Mouse (Mus musculus) T-cell, adult 2 months (primary cell): ENCODE data around the gene Pklr.
"Not testable (repeated sequence)": the region's sequence is repeated elsewhere in the genome, so short reads cannot be mapped to it uniquely, and the experiment has no call there.

Experiments used
- DNase-seq: peaks from one replicate; pipeline ENCODE4 v3.0.0; 2022; ENCODE audit warnings: low spot score

Gene Pklr

GRCm38 (mm10) chr3:89124241-89124640 lies 11.7 kb upstream of the Pklr start:
- no peak for DNase-seq

DNA sequence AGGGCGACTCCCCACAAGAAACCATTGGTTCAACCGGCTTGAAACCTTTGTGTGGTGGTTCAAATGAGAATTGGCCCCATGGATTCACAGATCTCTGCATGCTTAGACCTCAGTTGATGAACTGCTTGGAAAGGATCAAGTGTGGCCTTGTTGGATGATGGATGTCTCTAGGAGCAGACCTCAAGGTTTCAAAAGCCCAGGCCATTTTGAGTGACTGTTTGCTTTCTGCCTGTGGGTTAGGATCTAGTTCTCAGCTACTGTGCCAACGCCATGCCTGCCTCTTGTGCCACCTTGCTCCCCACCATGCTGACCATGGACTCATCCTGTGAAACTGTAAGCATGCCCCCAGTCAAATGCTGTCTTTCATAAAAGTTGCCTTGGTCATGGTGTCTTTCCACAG lies 10.0 kb upstream of the Pklr start:
- no peak for DNase-seq

GRCm38 (mm10) chr3:89129908-89130307 lies 6.0 kb upstream of the Pklr start:
- DNase-seq, result no peak

- DNase-seq, result no peak
Observed at GRCm38 (mm10) chr3:89131816-89132215, 4.1 kb upstream of the Pklr start.

GRCm38 (mm10) chr3:89132285-89133062 lies 3.5 kb upstream of the Pklr start:
- DNase-seq, result peak; percentile 18

- DNase-seq, result no peak
Observed at GRCm38 (mm10) chr3:89133063-89133450, 2.9 kb upstream of the Pklr start.

GRCm38 (mm10) chr3:89133752-89134151 lies 2.2 kb upstream of the Pklr start:
- DNase-seq, result no peak

- peak; percentile 17 for DNase-seq
Observed at GRCm38 (mm10) chr3:89136365-89136764, 423 bp downstream of the Pklr start.

GRCm38 (mm10) chr3:89144821-89145220 lies 8.9 kb downstream of the Pklr start:
- DNase-seq, result no peak

- no peak for DNase-seq
Observed at GRCm38 (mm10) chr3:89145566-89145965, 9.6 kb downstream of the Pklr start.

DNA sequence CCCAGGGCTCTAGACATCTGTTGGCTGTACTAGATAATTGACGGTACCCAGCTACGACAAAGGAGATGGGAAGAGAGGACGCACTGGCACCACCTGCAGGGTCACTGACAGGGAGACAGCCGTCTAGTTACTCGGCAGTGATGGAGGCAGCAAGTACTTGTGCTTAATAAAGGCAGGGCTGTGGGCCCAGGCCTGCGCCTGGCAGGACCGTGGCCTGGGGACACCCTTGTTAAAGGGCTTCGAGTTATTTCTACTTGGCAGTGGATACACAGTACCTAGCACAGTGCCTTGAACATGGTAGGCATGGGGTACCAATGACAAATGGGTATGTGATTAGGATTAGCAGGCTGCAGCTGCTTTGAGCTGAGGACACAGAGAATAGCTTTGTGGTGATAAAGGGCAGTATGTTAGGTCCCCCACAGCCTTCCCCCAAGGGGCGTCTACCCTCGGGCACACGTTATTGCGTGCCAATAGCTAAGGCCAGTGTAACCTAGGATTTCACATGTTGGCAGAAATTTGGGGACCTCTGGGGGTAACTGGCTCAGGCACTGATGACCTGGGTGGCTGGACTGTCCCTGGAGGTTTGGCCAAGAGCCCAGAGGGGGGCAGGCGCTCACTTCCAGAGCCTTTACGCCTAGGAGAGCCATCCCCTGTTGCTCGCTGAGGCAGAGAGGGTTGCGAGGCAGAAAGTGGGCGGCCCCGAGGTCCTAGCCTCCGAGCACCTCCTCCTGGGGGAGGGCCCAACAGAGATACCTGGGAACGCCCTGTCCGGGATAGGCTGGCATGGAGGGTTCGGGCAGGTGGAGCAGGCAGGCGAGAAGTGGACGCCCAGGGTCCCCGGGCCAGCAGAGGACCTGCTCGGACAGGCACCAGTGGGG lies 11.4 kb downstream of the Pklr start:
- DNase-seq, result no peak

GRCm38 (mm10) chr3:89147979-89148311 lies 12.0 kb downstream of the Pklr start:
- no peak for DNase-seq

GRCm38 (mm10) chr3:89148567-89148966 lies 12.6 kb downstream of the Pklr start:
- DNase-seq, result no peak

DNA sequence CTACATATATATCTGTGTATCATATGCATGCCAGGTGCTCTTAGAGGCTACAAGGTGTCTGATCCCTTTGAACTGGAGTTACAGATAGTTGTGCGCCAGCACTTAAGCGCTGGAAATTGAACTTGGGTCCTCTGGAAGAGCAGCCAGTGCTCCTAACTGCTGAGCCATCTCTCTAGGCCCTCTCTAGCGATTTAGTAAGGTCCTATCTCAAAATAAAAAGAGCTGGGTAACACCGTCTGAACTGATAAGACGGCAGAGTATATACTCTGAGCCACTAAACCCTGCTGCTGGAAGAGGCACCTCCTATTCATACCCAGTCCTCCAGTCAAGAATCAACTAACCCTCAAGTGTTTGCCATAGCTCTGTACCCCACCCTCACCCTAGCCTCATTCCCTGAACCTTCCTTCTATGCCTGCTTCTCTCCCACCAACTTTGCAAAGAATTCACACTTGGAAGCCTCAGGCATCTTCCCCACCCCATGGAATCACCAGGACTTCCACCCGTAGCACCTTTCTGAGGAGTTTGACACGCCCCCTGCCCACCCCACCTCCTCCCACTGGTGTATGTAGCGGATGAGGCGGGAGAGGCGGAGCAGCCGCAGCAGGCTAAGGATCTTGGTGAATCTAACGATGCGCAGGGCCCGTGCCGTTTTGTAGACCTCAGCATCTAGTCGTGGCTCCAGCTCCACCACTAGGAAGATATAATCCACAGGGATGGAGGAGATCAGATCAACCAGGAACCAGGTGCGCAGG lies 16.3 kb downstream of the Pklr start:
- DNase-seq, result no peak

- DNase-seq, result no peak
Observed at GRCm38 (mm10) chr3:89156951-89157350, 21.0 kb downstream of the Pklr start.

- no peak for DNase-seq
Observed at GRCm38 (mm10) chr3:89158651-89159050, 22.7 kb downstream of the Pklr start.

- no peak for DNase-seq
Observed at GRCm38 (mm10) chr3:89159211-89159610, 23.3 kb downstream of the Pklr start.

- DNase-seq, result peak; percentile 77
Observed at GRCm38 (mm10) chr3:89159616-89160344, 23.8 kb downstream of the Pklr start, which contains the start of gene Hcn3. Hcn3 (minus strand) TSS chr3:89160196.

DNA sequence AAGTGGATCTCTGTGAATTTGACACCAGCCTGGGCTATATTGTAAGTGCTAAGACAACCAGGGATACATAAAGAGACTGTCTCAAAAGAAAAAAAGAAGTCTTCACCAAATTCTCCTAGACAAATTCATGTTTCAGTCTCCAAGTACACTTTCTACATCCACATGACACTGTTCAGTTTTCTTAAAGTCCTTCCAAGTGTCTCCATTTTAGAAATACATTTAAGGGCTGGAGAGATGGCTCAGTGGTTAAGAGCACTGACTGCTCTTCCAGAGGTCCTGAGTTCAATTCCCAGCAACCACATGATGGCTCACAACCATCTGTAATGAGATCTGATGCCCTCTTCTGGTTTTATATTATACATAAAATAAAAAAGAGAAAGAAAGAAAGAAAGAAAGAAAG lies 25.3 kb downstream of the Pklr start:
- not testable (repeated sequence) for DNase-seq

GRCm38 (mm10) chr3:89161786-89162185 lies 25.8 kb downstream of the Pklr start:
- no peak for DNase-seq

- no peak for DNase-seq
Observed at GRCm38 (mm10) chr3:89163123-89163522, 27.2 kb downstream of the Pklr start.
